Mouse (Mus musculus) spleen, postnatal 10 days (tissue): ENCODE measurements around the gene Rmi1.
"Not testable (repeated sequence)": the region's sequence is repeated elsewhere in the genome, so short reads cannot be mapped to it uniquely, and the experiment has no call there.

Experiments
- DNase-seq, 2 experiments: peaks; one replicate each; pipeline ENCODE4 v3.0.0; 2021 to 2022; ENCODE audit warnings: low spot score in 2 of 2

Rmi1 gene

DNA sequence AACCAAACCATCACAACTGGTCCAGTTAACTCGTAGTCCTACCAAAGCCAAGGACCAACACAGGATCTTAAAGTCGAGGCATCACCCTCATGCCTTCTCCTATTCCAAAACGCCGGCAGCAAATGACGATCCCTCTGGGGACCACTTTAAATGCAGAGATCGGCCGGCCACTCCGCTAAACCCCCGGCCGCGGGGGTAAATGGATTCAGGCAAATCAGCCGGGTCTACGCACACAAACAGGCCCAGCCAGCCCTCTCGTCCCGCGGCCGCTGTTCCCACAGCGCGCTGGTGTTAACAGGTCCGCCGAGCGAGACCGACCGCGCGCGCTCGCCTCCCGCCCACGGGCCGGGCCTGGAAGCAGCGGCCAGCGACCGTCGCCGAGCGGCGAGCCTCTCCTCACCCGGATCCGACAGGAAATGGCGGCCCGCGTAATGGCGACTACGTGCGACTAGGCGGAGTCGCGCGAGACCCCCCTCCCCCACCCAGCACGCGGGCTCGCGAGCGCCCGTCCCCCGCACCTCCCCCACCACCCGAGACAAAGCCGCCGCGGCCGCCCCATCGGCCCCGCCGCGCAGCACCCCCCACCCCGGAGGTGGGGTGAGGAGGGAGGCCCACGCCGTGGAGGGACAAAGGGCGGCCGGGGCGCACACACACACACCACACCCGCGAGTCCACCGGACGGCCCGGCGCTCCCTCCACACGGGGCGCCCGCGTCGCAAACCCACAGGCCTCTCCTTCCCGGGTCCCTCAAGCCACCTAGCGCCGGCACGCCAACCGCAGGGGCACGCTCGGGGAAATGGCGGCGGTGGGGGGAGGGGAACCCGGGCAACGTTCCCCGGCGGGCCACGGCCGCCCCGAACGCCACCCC is 679 bp upstream of the Rmi1 start:
- peak in 1 of 2 experiments; percentile 84 for DNase-seq

DNA sequence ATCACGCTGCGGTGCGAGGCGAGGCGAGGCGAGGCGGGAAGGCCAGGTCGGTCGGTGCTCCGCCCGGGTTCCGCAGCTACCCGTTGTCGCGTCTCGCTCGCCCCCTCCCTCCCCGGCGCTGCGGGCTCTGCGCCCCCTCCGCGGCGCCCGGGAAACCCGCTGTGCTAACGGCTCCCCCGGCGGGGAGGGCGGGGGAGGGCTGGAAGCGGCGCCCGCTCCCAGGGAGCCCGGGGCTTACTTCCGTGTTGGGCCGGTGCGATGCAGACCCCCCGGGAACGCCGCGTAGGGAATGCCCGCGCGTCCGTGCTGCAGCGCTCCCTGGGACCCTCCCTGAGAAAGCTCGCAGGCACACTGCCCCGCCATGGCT is 679 bp downstream of the Rmi1 start:
- DNase-seq = no peak

DNA sequence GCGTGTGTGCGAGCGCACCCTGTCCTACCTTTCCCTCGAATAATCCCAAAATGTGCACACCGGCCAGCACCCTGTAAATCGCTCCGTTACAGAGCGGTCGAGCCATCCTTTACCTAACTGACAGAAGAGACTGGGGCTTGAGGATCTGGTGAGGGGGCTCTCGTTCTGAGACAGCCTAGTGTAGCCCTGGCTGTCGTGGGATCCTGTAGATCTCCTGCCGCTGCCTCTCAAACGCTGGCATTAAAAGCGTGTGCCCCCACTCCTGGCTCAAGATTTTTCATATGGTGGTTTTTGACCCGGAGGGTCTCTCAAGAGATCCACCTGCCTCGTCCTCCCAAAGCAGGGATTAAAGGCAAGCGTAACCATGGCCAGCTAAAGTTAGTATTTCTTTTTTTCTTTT is 1.2 kb downstream of the Rmi1 start, which contains the start of gene Hnrnpk:
Gene Hnrnpk (minus strand): TSS at position 101 of the 400 bp plus-strand sequence.
- not testable (repeated sequence) for DNase-seq

DNA sequence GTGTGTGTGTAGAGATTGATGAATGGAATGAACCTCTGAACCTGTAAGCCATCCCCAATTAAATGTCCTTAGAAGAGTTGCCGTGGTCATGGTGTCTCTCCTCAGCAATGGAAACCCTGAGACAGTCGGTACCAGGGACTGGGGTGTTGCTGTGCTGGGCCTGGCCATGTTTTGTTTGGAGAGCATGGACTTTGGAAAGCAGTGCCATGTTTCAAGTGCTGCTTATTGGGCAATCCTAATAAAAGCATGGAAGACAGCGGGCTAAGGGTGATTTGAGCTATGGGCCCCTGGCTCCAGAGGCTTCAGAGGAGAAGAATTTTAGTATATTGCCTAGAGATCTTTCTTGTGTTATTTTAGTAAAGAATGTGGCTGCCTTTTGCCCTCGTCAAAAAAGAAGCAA is 9.0 kb downstream of the Rmi1 start:
- no peak for DNase-seq

DNA sequence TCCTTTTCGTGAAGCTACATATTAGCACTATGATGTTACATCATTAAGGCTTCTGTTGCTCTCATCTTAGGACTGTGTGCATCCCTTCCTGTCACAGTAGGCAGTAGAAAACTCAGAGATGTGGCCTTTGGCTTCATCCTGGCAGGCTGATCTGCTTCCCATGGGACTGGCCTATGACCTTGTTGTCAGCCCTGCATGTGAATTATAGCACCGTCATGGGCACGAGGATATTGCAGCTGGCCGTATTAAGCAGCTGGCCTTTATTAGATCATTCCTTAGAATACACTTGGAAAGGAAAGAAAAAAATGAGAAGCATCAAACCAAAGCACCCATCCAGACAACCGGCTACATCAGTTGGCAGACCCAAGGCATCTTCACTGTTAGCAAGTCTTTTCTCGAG is 13.3 kb downstream of the Rmi1 start:
- no peak for DNase-seq

DNA sequence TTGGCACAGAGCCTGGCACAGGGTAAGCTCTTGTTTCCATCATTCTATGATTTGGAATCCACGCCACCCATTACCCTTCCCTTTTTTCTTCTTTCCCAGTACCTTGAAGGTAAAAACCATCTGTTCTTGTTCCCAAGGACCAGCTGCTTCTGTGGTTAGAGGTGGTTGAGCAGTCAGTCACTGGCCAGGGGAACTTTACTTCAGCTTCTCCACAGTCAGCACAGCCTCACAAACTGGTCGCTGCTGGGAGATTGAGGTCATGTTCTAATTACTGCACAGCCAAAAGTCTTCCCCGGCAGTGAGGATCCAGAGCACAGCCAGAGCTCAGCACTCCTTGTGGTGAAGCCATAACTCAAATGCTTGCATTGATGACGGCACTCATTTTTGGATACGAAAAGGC is 13.8 kb downstream of the Rmi1 start:
- no peak for DNase-seq

DNA sequence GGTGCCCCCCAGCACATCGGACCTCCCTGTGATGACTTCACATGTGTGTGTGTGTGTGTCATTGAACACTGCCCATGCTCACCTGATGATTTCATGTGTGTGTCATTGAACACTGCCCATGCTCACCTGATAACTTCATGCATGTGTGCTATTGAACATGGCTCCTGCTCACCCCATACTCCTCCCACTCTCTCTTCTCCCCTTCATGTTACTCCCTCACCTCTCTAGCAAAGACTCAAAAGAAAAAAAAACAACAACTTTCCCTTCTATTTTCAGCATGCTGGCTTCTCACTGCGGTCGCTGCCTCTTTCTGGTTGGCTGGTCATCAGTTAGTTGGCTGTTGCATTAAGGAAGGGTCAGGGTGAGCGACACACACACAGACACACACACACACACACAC is 16.6 kb downstream of the Rmi1 start:
- DNase-seq = peak in 1 of 2 experiments; percentile 24

DNA sequence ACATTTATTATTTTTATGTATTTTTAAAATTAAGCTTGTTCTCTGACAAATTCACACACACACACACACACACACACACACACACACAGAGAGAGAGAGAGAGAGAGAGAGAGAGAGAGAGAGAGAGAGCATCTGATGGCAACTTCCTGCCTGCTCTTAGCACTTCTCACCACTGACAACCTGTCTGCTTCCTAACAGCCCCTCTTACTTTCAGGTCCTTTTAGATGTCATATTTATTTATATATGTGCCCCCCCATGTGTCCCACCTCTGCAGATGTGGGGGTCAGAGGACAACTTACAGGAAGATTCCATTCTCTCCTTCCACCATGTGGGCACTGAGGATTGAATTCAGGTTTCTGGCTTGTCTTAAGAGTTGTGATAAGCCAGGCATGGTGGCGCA is 17.2 kb downstream of the Rmi1 start:
- DNase-seq = no peak

DNA sequence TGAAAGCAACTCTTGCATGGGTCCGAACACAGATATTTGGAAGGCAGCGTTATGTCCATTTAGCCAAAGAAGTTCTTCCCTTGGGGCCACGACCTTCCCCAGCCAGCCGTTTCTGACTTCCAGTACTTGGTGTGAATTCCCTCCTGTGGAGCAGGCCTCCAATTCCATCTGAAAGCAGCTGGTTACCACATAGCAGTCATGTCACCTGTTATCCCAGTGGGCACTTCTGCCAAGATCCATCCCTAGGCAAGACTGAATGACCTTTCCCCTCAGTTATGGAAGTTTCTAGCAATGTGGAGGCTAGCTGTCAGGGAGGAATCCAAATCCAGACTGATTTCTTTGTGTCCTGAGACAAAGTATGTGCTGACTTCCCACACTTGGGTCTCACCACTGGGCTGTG is 19.0 kb downstream of the Rmi1 start:
- no peak for DNase-seq

DNA sequence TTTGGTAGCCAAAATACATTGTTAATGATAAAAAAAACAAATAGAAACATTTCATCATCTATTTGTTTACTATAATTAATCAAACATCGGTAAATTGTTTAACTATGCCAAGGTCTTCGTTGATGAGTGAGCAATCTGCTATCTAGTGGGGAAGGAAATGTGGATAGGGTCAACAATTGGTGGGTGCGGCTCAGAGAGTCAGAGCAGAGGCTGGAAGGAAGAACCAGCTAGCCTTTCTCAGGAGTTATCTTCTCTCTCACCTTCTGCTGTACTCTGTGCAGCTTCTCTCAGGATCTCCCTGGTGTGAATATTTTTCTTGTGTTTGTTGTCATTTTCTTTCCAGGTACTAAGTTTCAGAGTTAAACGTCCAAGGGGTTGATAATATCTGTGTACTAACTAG is 20.2 kb downstream of the Rmi1 start:
- DNase-seq = no peak

DNA sequence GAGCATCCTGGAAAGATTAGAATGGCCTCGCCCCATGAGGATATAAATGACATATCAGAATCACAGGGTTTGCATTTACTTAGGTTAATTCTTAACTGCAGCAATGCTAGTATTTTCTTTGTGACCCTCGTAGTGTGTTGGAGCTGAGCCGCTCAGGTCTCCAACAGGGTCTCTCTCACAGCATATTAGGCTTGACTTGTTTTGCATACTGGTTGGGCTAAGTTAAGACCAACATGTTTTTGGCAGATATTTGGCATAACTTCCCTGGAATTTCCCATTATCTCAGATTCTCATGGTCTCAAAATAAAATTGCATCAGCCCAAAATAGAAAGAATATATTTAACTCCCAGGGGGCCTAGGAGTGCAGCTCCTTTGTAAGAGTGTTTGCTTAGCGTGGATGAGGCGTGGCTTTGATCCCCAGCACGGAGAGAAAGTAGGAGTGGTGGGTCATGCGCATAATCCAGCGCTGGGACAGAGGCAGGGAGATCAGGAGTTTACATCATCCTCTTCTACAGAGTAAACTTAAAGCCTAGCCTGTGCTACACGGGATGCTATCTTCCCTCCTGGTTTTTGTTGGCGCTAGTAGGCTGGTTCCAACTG is 21.1 kb downstream of the Rmi1 start:
- peak in 1 of 2 experiments; percentile 9 for DNase-seq

DNA sequence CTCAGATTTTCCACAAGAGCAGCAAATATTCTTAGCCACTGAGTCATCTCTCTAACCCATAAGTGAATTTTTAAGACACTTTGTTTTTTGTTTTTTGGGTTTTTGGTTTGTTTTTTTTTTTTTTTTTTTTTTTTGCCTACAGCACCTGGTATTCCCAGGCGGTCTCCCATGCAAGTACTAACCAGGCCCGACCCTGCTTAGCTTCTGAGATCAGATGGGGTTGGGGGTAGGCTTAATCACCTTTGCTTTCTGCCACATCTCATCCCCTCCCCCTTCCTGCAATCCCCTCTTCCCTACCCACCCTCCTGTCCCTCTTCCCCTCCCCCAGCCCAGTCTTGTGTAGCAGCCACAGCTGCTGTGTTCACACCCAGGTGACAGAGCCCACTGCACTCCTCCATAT is 37.7 kb downstream of the Rmi1 start:
- DNase-seq = no peak

DNA sequence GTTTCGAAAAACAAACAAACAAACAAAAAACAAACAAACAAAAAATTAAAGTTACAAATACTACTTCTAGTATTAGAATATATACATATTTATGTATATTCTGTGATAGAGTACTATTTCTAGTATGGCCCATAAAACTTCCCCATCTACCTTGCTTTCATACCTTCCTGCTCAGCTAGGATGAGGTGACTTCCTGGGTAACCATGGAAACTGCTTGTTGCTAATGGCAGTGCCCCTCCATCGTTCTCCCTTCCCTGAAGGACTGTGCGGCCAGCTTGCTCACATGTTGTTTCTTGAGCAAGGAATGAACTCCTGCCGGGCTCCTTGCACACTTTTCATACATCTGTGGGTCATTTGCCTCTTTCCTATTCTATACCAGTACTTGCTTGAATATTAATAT is 41.3 kb downstream of the Rmi1 start:
- DNase-seq = no peak

DNA sequence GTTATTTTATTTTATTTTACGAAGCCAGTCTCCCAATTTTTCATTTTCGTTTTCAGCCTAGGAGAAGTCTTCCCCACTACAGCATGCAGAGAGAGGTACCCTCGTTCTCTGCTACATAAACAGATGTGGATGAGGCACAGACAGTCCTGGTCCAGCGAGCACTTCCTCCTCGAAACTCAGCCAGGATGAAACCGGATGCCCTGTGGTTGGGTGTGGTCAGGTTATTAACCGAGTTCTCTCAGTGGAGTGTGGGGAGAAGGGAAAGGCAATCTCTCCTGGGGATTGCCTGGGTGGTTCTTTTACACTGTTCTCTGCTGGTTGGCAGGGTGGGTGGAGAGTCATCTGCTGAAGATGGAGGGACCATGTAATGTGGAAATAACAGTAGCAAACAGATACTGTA is 41.7 kb downstream of the Rmi1 start:
- DNase-seq = peak in 1 of 2 experiments; percentile 56

DNA sequence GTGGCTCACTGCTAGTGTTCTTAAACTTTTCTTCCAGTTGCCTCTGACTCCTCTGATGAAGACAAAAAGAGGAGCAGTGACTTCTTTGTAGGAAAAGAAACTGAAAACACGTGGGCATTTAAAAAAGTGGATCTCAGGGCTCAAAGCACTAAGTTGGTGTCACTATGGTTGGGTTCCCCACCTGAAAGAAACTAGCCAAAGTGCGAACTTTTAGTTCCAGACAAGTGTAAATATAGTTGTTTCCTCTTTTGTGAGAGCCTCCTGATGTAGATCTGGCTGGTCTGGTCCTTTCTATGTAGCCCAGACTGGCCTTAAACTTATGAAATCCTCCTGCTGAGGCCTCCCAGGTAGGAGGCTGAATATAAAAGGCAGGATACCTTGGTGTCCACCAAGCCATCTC is 44.5 kb downstream of the Rmi1 start:
- DNase-seq = no peak

DNA sequence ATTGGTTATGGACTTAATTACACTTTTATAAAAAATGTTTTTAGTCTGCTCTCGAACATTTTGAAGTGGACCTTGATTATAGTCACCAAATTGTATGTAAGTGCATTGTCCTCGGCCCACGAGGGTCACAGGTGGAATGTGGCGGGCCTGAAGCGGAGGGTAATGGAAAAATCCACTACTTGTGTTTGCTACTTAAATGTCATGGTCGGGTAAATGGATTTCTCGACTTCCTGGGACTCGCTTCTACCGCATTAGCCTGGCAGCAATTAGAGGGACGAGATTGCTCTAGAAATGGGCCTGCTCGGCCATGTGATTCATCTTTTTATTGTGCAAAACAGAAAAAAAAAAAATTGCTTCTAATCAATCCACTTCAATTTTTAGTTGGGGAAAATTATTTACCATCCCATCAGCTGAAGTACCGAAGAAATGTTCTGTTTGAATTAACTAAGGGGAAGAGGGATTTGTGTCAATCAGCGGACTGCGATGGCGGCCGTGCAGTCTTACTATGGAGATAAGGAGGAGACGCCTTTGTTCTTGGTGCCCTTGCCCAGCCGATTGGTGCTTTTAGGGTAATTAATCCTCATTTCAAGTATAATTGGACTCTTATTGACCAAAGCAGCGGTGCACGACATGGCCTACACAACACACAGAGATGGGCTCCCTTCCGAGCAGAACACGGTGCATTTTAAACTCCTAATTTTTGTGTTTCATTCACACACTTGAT is 48.6 kb downstream of the Rmi1 start:
- no peak for DNase-seq

DNA sequence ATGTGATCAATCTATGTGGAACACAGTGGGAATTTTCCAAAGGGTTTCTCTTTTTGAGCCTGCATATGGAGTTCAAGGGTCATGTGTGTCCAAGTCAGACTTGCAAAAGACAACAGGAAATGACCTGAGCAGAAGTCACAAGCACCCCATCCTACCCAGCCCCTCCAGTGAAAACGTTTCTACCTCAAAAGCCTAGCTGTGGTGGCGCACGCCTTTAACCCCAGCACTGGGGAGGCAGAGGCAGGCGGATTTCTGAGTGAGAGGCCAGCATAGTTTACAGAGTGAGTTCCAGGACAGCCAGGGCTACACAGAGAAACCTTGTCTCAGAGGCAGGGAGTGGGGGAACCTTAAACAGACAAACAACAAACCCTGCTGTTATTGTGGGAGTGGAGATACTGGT is 50.2 kb downstream of the Rmi1 start:
- DNase-seq = no peak

DNA sequence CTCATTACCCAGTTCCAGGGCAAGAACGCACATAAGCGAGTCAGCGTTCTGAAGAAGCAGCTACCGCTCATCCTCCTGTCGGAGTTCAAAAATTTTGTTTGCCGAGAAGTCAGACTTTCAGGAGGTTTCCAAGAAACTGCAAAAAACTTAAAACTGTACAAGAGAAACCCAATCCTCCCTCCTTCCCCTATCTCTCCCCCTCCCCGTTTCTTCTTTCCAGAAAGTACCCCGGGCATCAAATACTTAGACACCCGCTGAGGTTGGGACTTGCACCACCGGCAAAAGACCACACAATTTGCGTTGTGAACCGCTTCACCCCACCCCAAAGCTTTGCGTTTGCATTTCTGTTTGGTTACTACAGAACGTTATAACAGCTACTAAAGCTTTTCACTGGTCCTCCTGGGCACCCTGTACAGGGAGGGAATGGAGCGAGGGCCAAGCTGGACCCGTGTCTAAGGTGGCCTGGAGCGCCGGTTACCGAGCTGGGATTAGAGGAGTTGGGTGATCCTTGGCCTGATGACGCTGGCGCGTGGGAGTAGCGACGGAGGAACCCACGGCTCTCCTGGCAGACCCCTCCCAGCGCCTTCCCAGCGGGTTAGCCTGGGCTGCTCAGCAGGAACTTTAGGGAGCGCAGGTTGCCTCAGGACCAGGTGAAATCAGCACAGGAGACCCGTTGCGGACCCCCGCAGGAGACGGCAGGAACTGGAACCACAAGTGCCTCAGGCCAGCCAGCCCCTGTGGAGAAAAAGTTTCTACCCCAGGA is 50.8 kb downstream of the Rmi1 start:
- no peak for DNase-seq

DNA sequence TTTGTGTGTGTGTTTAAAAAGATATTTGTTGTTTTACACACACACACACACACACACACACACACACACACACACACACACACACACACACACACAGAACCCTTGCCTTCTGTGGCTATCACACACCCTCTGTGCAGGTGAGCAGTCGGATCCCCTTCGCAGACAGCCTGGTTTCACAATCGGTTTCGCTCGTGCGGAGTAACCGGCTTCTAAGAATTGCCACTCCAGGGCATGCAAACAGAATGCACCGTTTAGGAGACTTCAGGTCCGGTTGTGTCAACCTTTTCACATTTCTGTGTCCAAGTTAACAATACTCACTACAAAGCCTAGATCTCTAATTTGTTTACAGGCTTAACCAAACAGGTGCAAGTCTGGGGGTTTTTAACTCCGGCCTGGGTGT is 51.5 kb downstream of the Rmi1 start:
- DNase-seq = peak in 1 of 2 experiments; percentile 31

DNA sequence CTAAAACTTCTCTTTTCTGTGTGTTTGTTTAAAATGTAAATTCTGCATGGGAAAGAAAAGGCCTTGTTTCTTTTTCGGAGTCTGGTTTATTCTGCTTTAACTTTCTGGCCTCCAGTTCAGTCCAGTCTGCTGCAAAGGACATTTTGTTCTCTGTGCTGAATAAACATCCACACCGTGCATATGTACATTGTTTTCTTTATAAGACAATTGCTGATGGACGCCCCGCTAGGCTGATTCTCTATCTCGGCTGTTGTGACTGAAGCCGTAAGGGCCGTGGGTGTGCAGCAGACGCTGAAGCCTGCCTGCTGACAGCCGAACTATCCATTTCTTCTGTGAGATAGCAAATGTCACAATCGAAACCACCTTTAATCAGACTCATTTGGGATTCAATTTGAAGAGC is 54.5 kb downstream of the Rmi1 start:
- no peak for DNase-seq

DNA sequence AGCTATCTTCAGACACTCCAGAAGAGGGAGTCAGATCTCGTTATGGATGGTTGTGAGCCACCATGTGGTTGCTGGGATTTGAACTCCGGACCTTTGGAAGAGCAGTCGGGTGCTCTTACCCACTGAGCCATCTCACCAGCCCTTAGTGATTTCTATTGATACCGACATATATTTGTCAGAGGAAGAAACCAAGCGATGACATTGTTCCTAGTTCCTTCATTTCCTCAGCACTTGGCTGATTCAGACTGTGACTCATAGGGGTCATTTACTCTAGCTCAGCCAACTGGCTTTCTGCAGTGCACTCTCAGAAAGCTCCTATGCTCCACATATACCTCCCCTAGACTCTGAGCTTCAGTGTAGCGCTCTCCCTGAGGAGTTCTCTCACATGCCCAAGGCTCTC is 56.8 kb downstream of the Rmi1 start:
- not testable (repeated sequence) for DNase-seq
